Mouse (Mus musculus): Measurements from ENCODE around the gene Gm44503.

Gene Gm44503

GRCm38 (mm10) chr9:72958521-72959450 is at the start of gene Gm44503, which contains the start of gene Dyx1c1:
Gene Gm44503, plus strand, starts transcription at chr9:72958852.
Gene Dyx1c1, plus strand, starts transcription at chr9:72958785.
- peak; percentile 85 for DNase-seq (ENCODE audit: low read depth, low spot score)

DNA sequence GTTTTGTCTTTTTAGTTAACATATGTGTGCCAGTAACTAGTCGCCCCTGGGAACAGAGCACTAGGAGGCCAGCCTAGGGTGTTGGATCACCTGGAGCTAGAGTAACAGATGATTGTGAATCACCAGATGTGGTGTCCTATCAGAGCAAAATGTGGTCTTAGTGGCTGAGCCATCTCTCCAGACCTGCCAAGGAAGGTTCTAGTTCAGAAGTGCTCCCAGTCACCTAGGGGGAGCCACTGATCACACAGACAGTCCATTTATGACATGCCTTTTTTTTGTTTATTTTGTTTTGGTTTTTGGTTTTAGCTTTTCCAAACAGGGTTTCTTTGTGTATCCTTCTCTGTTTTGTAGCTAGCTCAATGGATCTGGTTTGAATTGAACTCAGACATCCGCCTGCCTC is 47.3 kb upstream of the Gm44503 start:
- no peak for DNase-seq (ENCODE audit: low read depth, low spot score)

- no peak for DNase-seq (ENCODE audit: low read depth, low spot score)
Observed at GRCm38 (mm10) chr9:72913551-72913950, 45.1 kb upstream of the Gm44503 start.

DNA sequence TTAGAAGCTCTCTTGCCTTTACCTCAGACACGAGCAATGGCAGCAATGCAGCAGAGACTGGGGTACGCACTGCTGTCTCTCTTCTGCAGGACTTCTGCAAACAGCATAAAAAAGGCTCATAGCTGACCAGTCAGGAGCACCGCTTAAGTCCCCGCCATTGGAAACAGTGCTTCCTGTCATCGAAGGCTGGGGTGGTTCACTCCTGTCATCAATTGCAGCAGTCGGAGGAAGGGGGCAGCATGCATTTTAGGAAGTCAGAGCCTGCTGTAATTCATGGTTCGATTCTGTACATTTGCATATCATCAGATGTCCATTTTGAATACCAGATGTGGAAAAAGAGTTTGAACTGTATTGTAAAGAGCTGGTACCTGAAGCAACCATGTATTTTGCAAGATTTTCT is 42.9 kb upstream of the Gm44503 start:
- DNase-seq (ENCODE audit: low read depth, low spot score) = peak; percentile 16

DNA sequence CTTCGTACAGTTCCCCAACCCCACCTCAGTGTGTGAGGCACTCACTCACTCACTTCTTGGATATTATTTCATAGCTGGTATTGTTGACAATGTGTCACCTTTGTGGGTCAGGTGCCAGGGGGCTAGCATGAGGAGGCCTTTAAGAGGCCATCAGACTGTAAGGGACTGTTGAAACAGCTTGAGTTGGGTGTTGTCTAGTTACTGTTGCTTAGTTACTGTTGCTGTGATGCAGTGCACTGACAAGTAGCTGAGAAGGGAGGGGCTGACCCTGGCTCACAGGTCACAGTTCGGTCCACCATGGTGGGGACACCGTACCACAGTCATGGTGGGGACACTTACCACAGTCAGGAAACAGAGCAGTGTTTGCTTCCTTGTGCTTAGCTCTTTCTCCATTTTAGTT is 35.6 kb upstream of the Gm44503 start:
- DNase-seq (ENCODE audit: low read depth, low spot score) = no peak

- no peak for DNase-seq (ENCODE audit: low read depth, low spot score)
Observed at GRCm38 (mm10) chr9:72925021-72925934, 33.4 kb upstream of the Gm44503 start, which contains the start of gene Pygo1. Gene Pygo1, plus strand, starts transcription at chr9:72925645.

GRCm38 (mm10) chr9:72925935-72926258 is 32.8 kb upstream of the Gm44503 start:
- no peak for DNase-seq (ENCODE audit: low read depth, low spot score)

DNA sequence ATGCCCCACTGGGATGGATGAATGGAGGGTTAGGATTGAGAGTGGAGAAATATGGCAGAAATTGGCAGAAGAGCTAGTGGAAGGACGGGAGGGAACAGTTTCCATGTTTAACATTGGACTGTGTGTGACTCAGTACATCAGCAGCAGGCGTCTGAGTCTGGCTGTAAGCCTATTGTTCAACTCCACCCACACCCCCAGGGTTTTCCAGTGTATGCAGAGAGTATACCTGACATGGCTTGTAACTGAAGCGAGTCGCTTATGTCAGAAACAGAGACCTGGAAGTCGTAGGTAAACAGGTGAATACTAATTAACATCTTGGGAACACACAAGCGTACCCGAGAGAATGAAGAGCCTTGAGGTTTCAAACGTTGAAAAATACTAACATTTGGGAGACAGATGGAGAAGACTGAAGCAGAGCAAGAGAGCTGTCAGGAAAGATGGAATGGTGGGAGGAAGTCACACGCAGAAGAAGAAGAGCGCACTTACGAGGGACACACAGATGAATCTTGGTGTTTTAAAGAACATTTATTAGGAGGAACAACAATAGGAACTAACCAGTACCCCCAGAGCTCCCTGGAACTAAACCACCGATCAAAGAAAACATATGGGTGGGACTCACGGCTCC is 27.4 kb upstream of the Gm44503 start:
- DNase-seq (ENCODE audit: low read depth, low spot score) = no peak

DNA sequence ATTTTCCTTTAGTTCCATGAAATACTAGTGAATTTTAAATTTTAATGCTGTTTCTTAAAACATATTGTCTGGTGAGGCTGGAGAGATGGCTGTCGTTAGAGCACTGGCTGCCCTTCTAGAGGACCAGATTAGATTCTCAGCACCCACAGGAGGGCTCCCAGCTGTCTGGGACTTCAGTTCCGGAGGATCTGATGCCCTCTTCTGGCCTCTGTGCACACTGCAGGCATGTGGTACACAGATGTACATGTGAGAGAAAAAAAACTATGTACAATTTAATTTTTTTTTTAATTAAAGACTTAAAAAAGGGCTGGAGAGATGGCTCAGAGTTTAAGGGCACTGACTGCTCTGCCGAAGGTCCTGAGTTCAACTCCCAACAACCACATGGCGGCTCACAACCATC is 23.3 kb upstream of the Gm44503 start:
- no peak for DNase-seq (ENCODE audit: low read depth, low spot score)

- DNase-seq (ENCODE audit: low read depth, low spot score) = no peak
Observed at GRCm38 (mm10) chr9:72936301-72936700, 22.4 kb upstream of the Gm44503 start.

DNA sequence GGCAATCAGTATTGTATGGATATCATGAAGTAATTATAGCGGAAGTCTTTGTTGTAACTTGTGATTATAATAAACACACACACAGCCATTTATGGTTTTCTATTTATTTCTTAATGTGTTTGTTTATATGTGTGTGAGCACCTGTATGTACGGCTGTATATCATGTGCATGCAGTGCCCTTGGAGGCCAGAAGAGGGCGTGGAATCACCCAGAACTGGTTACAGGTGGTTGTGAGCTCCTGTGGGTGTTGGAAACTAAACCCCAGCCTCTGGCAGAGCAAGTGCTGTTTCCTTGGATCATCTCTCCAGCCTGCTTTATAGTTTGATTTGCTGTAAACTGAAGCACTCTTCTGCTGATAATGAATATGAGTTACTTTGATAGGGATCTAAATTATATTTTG is 15.2 kb upstream of the Gm44503 start:
- DNase-seq (ENCODE audit: low read depth, low spot score) = peak; percentile 47

DNA sequence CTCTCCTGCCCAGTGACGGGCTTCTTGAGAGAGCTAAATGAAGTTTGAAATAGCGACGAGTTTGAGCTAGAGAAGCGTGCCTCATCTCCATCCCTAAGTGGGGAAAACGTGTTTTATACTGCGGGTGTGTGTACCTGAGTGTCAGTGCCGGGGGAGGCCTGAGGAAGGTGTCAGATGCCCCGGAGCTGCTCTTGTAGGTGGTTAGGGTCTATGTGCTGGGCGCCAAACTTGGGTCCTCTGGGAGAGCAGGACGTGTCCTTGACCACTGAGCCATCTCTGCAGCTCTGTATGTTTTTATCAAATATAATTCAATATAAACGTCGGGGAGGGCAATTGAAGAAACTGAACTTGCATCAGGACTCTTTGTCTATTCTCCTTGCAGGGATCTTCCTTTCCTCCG is 14.4 kb upstream of the Gm44503 start:
- DNase-seq (ENCODE audit: low read depth, low spot score) = no peak

- DNase-seq (ENCODE audit: low read depth, low spot score) = no peak
Observed at GRCm38 (mm10) chr9:72947010-72947409, 11.6 kb upstream of the Gm44503 start.

DNA sequence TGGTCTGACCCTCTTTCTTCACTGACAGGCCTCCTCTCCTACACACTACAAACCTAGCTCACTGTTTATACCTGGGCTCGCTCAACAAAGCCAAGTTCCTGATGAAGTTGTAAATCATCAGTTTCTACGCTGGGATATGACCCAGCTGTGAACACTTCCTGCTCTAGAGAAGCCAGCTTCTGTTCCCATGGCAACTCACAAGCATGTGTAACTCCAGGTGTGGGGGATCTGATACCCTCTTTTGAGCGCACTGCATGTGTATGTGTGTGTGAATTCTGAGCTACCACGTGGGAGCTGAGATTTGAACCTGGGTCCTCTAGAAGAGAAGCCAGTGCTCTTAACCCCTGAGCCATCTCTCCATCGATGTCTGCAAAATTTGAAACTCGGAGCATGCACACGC is 9.1 kb upstream of the Gm44503 start:
- DNase-seq (ENCODE audit: low read depth, low spot score) = no peak

GRCm38 (mm10) chr9:72954746-72955145 is 3.9 kb upstream of the Gm44503 start:
- peak; percentile 33 for DNase-seq (ENCODE audit: low read depth, low spot score)

DNA sequence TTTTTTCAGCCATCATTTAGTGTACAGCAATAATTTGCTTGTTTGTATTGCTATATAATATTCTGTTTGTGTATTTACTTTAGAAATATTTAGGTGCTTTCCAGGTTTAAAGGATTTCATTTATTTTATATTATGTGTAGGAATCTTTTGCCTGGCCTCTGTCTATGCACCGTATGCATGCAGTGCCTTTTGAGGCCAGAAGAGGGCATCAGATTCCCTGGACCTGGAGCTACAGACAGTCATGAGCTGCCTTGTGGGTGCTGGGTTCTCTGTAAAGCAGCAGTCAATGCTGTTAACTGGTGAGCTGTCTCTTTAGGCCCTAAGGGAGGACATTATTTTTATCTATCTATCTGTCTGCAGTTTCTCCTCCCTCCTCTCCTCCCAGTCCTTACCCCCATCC is 3.1 kb upstream of the Gm44503 start:
- peak; percentile 64 for DNase-seq (ENCODE audit: low read depth, low spot score)

DNA sequence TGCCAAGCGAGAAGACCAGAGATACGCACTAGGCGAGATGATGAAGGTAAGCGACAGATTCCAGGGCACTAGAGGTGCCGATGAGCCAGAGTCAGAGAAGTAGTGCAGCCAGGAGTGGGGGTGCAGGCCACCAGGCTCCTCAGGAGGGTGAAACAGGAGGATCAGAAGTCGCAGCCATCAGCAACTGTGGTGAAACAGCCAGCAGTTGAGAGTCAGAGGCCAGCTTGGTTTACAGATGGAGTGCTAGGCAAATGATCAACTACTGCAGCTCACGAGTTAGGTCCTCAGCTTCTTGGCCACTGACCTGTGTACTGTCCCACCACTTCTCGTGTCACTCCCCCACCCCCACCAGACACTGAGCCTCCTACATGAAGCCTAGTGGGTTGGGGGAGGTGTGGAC is 2.7 kb downstream of the Gm44503 start:
- no peak for DNase-seq (ENCODE audit: low read depth, low spot score)

DNA sequence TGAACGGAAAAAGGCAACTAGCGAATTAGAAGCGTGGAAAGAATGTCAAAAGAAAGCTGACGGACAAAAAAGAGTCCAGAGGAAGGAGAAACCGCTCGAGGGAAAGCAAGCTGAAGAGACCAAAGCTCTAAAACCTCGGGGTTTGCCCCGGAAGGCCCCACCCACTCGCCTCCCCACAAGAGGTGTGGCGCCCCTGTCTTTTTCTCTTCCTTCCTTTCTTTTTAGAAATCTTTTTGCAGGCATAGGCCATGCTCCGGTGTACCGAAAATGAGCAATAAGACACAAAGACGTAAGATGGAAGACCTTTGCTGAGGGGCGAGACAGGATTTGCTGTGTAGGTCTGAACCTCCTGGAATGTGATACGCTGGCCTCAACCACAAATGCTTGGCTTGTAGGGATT is 3.3 kb downstream of the Gm44503 start:
- no peak for DNase-seq (ENCODE audit: low read depth, low spot score)

GRCm38 (mm10) chr9:72968349-72969061 is 9.9 kb downstream of the Gm44503 start:
- DNase-seq (ENCODE audit: low read depth, low spot score) = peak; percentile 77

DNA sequence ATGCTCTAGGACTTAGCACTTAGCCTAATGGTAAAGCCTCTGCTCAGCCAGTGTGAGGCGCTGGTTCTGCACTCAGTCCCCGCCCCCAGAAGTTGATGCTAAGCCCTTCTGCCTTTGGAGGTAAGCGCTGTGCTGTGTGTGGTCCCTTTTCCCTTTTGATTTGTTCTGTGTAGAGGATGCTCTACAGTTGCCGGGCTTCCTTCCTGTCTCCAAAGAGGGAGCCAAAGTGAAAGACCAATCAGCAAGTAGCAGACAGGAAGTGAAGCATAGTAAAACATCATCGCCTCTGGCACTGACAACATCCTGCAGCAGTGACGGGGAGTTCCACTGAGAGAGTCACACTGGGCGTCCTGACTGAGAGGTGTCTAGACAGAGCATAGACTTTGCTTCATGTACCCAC is 11.2 kb downstream of the Gm44503 start:
- DNase-seq (ENCODE audit: low read depth, low spot score) = peak; percentile 28

GRCm38 (mm10) chr9:72972435-72972834 is 13.8 kb downstream of the Gm44503 start:
- DNase-seq (ENCODE audit: low read depth, low spot score) = no peak
